Mouse (Mus musculus) erythroblast, embryonic 14.5 days (primary cell): Measurements from ENCODE around the gene Bmp2k.

Source experiments
- GATA1 ChIP-seq: IDR thresholded peaks from 2 replicates; pipeline ENCODE4 v1.6.1; 2012; ENCODE audit warnings: low read length, inconsistent platforms, mixed read lengths
- TAL1 ChIP-seq: IDR thresholded peaks from 3 replicates; pipeline ENCODE4 v1.6.1; 2012; ENCODE audit warnings: low read length, inconsistent platforms, mixed read lengths

- TF ChIP-seq GATA1 = no peak
- no peak for TF ChIP-seq TAL1
These were observed 131.0 kb downstream of the Bmp2k start for GRCm38 (mm10) chr5:97128242-97129226.
